27 mouse cellular contexts compared by ENCODE assay signal in the genomic region with DNA sequence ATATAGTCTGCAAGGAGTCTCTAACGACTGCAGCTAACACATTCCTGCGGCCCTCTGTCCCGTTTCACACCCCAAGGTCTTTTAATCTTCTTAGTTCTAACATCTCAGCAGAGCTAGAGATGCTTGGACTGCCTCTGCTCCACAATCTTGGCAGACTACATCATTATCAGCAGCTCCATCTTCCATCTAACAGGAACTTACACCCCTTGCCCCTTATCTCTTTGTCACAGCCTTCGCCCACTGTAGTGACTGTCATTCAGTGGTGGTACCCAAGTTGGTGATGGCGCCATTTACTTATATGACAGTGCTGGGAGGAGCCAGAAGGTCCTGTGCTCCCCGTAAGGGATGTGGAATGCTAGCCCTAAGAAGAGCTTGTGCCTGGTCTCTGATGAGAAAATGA.
DNase-seq lines count a peak whose midpoint lies in the region; ATAC-seq and TF ChIP-seq lines count a peak whose summit lies in the region.
"Had no signal": no experiment of that assay in that cellular context is flagged by ENCODE, and none has a peak within 500 bp of the region (broad histone marks: within the 10 kb centered on the region; RNA-seq: fewer than 3 reads in every experiment).

No protein-coding gene starts in this region.

- no peak for TF ChIP-seq POLR2A in kidney, adult 2 months (IDR thresholded peaks at IDR 0.05; ENCODE audit: low read depth, low read length)

- peaks cover 45% of the 10 kb centered on the region for H3K4me1 ChIP-seq in kidney, adult 2 months (ENCODE audit: control insufficient read depth, insufficient read depth, low read length)
- H3K4me1 ChIP-seq in kidney, embryonic 16.5 days (ENCODE audit: insufficient read depth, low read length) = peaks cover 30% of the 10 kb centered on the region
- peaks cover 77% of the 10 kb centered on the region for H3K4me1 ChIP-seq in G1E (ENCODE audit: insufficient read depth, low read depth, low read length)
- peaks cover 38% of the 10 kb centered on the region for H3K4me1 ChIP-seq in intestine, embryonic 16.5 days (ENCODE audit: control insufficient read depth, insufficient read depth, low read length)
- peaks cover 11% of the 10 kb centered on the region; the same call in 1 of the 2 replicates for H3K4me1 ChIP-seq in stomach, postnatal 0 days (replicated peaks; ENCODE audit: control insufficient read depth, insufficient read depth)

- no peak overlapping the region for H3K9ac ChIP-seq in kidney, embryonic 16.5 days (replicated peaks; ENCODE audit: low read length)
- no peak overlapping the region for H3K9ac ChIP-seq in intestine, embryonic 16.5 days (ENCODE audit: low read depth, low read length)
- no peak overlapping the region for H3K9ac ChIP-seq in stomach, postnatal 0 days (ENCODE audit: low read length)
- H3K9ac ChIP-seq: embryonic facial prominence, embryonic 13.5 days; forebrain, embryonic 12.5 days; forebrain, embryonic 15.5 days; heart, embryonic 13.5 days; hindbrain, embryonic 14.5 days had no signal

- no peak for ATAC-seq in kidney, embryonic 16.5 days (ENCODE audit: low FRiP score, low TSS enrichment)
- ATAC-seq in G1E (ENCODE audit: extremely low read depth, insufficient number of reproducible peaks, low FRiP score, poor library complexity, severe bottlenecking) = peak; percentile 75
- no peak for ATAC-seq in intestine, embryonic 16.5 days
- ATAC-seq in stomach, postnatal 0 days (ENCODE audit: low FRiP score, low TSS enrichment) = no peak
- ATAC-seq: CD4-positive, CD25-positive, alpha-beta regulatory T cell, adult 4 months; forebrain, embryonic 15.5 days; hindbrain, postnatal 0 days; Patski had no signal

- no peak for DNase-seq in kidney, adult 2 months
- peak; percentile 33 for DNase-seq in G1E (ENCODE audit: low spot score)
- DNase-seq in spleen, adult 12 weeks (ENCODE audit: low spot score) = no peak
- no peak for DNase-seq in right cerebral cortex, adult 18-20 months
- DNase-seq in stomach, postnatal 0 days (ENCODE audit: low spot score) = no peak
- DNase-seq: cerebellum, adult 11 months; cerebellum, adult 2 months; cerebellum, adult 9-11 months; cerebellum, postnatal 25 days; embryo, embryonic 11 days; gastrocnemius, postnatal 25 days; heart, adult 18-20 months; heart, postnatal 14 days; heart, postnatal 4 days had no signal

- no peaks in the 10 kb centered on the region for H3K9me3 ChIP-seq in kidney, embryonic 16.5 days (ENCODE audit: low read length)
- no peaks in the 10 kb centered on the region for H3K9me3 ChIP-seq in G1E (replicated peaks)
- no peaks in the 10 kb centered on the region for H3K9me3 ChIP-seq in intestine, embryonic 16.5 days (ENCODE audit: control insufficient read depth, low read length)
- no peaks in the 10 kb centered on the region for H3K9me3 ChIP-seq in stomach, postnatal 0 days (ENCODE audit: control insufficient read depth, low read length)
- H3K9me3 ChIP-seq: embryonic facial prominence, embryonic 10.5 days; embryonic facial prominence, embryonic 13.5 days; forebrain, embryonic 12.5 days; forebrain, embryonic 15.5 days; heart, embryonic 10.5 days; heart, embryonic 13.5 days had no signal

- H3K4me2 ChIP-seq in kidney, embryonic 16.5 days (replicated peaks; ENCODE audit: low read depth, low read length) = no peak overlapping the region
- H3K4me2 ChIP-seq in intestine, embryonic 16.5 days (ENCODE audit: low read depth, low read length) = no peak overlapping the region
- no peak overlapping the region for H3K4me2 ChIP-seq in stomach, postnatal 0 days (replicated peaks; ENCODE audit: low read depth)
- H3K4me2 ChIP-seq: embryonic facial prominence, embryonic 13.5 days; forebrain, embryonic 12.5 days; forebrain, embryonic 15.5 days; heart, embryonic 13.5 days; hindbrain, embryonic 14.5 days had no signal

- H3K4me3 ChIP-seq in kidney, adult 2 months (ENCODE audit: insufficient read depth, low read depth, low read length) = no peak overlapping the region
- H3K4me3 ChIP-seq in kidney, embryonic 16.5 days (ENCODE audit: low read length) = no peak overlapping the region
- H3K4me3 ChIP-seq in G1E (ENCODE audit: low read depth, low read length) = no peak overlapping the region; the same call in 1 of the 2 replicates
- no peak overlapping the region for H3K4me3 ChIP-seq in intestine, embryonic 16.5 days (ENCODE audit: low read length)
- no peak overlapping the region for H3K4me3 ChIP-seq in stomach, postnatal 0 days (ENCODE audit: low read depth, low read length)
- H3K4me3 ChIP-seq: embryonic facial prominence, embryonic 10.5 days; embryonic facial prominence, embryonic 13.5 days; erythroblast, embryonic 14.5 days; forebrain, embryonic 12.5 days; forebrain, embryonic 15.5 days; heart, embryonic 10.5 days; heart, embryonic 13.5 days had no signal

- H3K36me3 ChIP-seq in kidney, adult 2 months (ENCODE audit: control insufficient read depth, insufficient read depth, low read length) = no peaks in the 10 kb centered on the region
- no peaks in the 10 kb centered on the region for H3K36me3 ChIP-seq in kidney, embryonic 16.5 days (ENCODE audit: insufficient read depth, low read length)
- no peaks in the 10 kb centered on the region for H3K36me3 ChIP-seq in G1E (replicated peaks)
- no peaks in the 10 kb centered on the region for H3K36me3 ChIP-seq in intestine, embryonic 16.5 days (ENCODE audit: control insufficient read depth, insufficient read depth, low read length)
- no peaks in the 10 kb centered on the region for H3K36me3 ChIP-seq in stomach, postnatal 0 days (ENCODE audit: control insufficient read depth, insufficient read depth, low read length)
- H3K36me3 ChIP-seq: embryonic facial prominence, embryonic 10.5 days; embryonic facial prominence, embryonic 13.5 days; forebrain, embryonic 12.5 days; forebrain, embryonic 15.5 days; heart, embryonic 10.5 days; heart, embryonic 13.5 days had no signal

- 85% methylated on average over 6 of the region's 6 CpGs for WGBS in kidney, adult 2 months
- 75% methylated on average over 6 of the region's 6 CpGs for WGBS in kidney, embryonic 16.5 days
- 81% methylated on average over 6 of the region's 6 CpGs for WGBS in intestine, embryonic 16.5 days
- 85% methylated on average over 6 of the region's 6 CpGs for WGBS in stomach, postnatal 0 days

- no peak for TF ChIP-seq EP300 in stomach, postnatal 0 days (optimal IDR thresholded peaks at IDR 0.05)

- TF ChIP-seq CTCF in kidney, adult 2 months (conservative IDR thresholded peaks at IDR 0.05; ENCODE audit: insufficient read depth, insufficient read length, low read depth, low read length) = no peak
- no peak for TF ChIP-seq CTCF in G1E (IDR thresholded peaks at IDR 0.05; ENCODE audit: low read depth, low read length)
- TF ChIP-seq CTCF in stomach, postnatal 0 days (IDR thresholded peaks at IDR 0.05; ENCODE audit: low read depth) = no peak

- H3K27ac ChIP-seq in kidney, adult 2 months (ENCODE audit: insufficient read depth, low read depth, low read length) = peak overlapping the region; percentile 54
- no peak overlapping the region for H3K27ac ChIP-seq in kidney, embryonic 16.5 days (ENCODE audit: low read length)
- 0 out of 2 replicates have a peak overlapping the region, but pooled peaks have one; percentile 9 for H3K27ac ChIP-seq in intestine, embryonic 16.5 days (ENCODE audit: low read length)
- no peak overlapping the region for H3K27ac ChIP-seq in stomach, postnatal 0 days (replicated peaks)
- H3K27ac ChIP-seq: embryonic facial prominence, embryonic 10.5 days; embryonic facial prominence, embryonic 13.5 days; forebrain, embryonic 12.5 days; forebrain, embryonic 15.5 days; heart, embryonic 10.5 days; heart, embryonic 13.5 days; hindbrain, embryonic 14.5 days; hindbrain, postnatal 0 days had no signal

- no peaks in the 10 kb centered on the region for H3K27me3 ChIP-seq in kidney, adult 2 months (replicated peaks; ENCODE audit: control insufficient read depth, insufficient read depth, low read length)
- no peaks in the 10 kb centered on the region for H3K27me3 ChIP-seq in kidney, embryonic 16.5 days (ENCODE audit: insufficient read depth, low read length)
- 0 out of 2 replicates have a peak, but pooled peaks cover 3% of the 10 kb centered on the region for H3K27me3 ChIP-seq in G1E (ENCODE audit: insufficient read depth, low read length)
- no peaks in the 10 kb centered on the region for H3K27me3 ChIP-seq in intestine, embryonic 16.5 days (replicated peaks; ENCODE audit: control insufficient read depth, insufficient read depth, low read length)
- H3K27me3 ChIP-seq in stomach, postnatal 0 days (ENCODE audit: control insufficient read depth, insufficient read depth, low read length) = no peaks in the 10 kb centered on the region
- H3K27me3 ChIP-seq: forebrain, embryonic 15.5 days; heart, embryonic 13.5 days; Patski had no signal

Comparison
In these comparisons a context has a peak if more than half of its experiments do, and no peak if none do; other contexts are left out.
1. H3K27ac ChIP-seq: peak in kidney, adult 2 months (single experiment) and intestine, embryonic 16.5 days (single experiment); none in kidney, embryonic 16.5 days (single experiment) and stomach, postnatal 0 days (single experiment).